Mouse (Mus musculus) limb, embryonic 13.5 days (tissue): ENCODE measurements around the gene Gm16427. TPM values are rescaled to one million over a fixed set of nuclear protein-coding genes. Genes with fewer than 3 reads are reported as not detected.
"Not testable (repeated sequence)": the region's sequence is repeated elsewhere in the genome, so short reads cannot be mapped to it uniquely, and the experiment has no call there.

Experiments
- ATAC-seq: fragments of 200-750 bp; cut with Nextera tagmentation; 2 replicates; pipeline ENCODE4 v1.8.0; 2017; ENCODE audit warnings: low read depth, moderate number of reproducible peaks, moderate TSS enrichment; ENCODE audit not compliant: low FRiP score
- H3K27ac ChIP-seq: fragments of 300-500 bp; sonication (generic); 2 replicates; pipeline ENCODE4 v1.5.1; 2015; ENCODE audit warnings: inconsistent platforms, mild to moderate bottlenecking, moderate library complexity
- H3K27me3 ChIP-seq: fragments of 300-500 bp; sonication (generic); 2 replicates; pipeline ENCODE4 v1.6.1; 2015; ENCODE audit warnings: mild to moderate bottlenecking, inconsistent platforms
- H3K36me3 ChIP-seq: fragments of 300-500 bp; sonication (generic); 2 replicates; pipeline ENCODE4 v1.6.1; 2015; ENCODE audit warnings: inconsistent platforms, mild to moderate bottlenecking, moderate library complexity
- H3K4me1 ChIP-seq: fragments of 300-500 bp; sonication (generic); 2 replicates; pipeline ENCODE4 v1.6.1; 2015; ENCODE audit warnings: inconsistent platforms
- H3K4me2 ChIP-seq: fragments of 300-500 bp; sonication (generic); replicated peaks from 2 replicates; pipeline ENCODE4 v1.6.1; 2015; ENCODE audit warnings: inconsistent platforms, mild to moderate bottlenecking, moderate library complexity
- H3K4me3 ChIP-seq: fragments of 300-500 bp; sonication (generic); 2 replicates; pipeline ENCODE4 v1.5.1; 2015; ENCODE audit warnings: moderate library complexity, mild to moderate bottlenecking, inconsistent platforms
- H3K9ac ChIP-seq: fragments of 300-500 bp; sonication (generic); 2 replicates; pipeline ENCODE4 v1.6.1; 2015; ENCODE audit warnings: mild to moderate bottlenecking, inconsistent platforms
- H3K9me3 ChIP-seq: fragments of 300-500 bp; sonication (generic); 2 replicates; pipeline ENCODE4 v1.6.1; 2016; ENCODE audit warnings: inconsistent platforms
- WGBS: fragments of 180-500 bp; shearing (Covaris S2); methylation state at CpG from one replicate; pipeline ENCODE4 v1.1.7; 2015; 5-methylcytosine and 5-hydroxymethylcytosine counted together
- polyA plus RNA-seq: library from polyadenylated mRNA; unstranded; fragments of >200 nt; fragmentation: Nextera tagmentation; extraction: Ambion mirVana; gene quantifications from 2 replicates; pipeline ENCODE4 v1.2.1, GENCODE M21; 2015

The Gm16427 gene
- not detected in 2 replicates for polyA plus RNA-seq

- ATAC-seq, H3K9me3 ChIP-seq, H3K36me3 ChIP-seq, H3K4me1 ChIP-seq, H3K27ac ChIP-seq, H3K4me3 ChIP-seq, H3K9ac ChIP-seq, H3K27me3 ChIP-seq, H3K4me2 ChIP-seq: not testable (repeated sequence)
- 69% methylated on average over 2 of the region's 3 CpGs for WGBS
Measured at GRCm38 (mm10) chr5:93540100-93540499, at the start of gene Gm16427. TSS of gene Gm16427 (minus strand) at chr5:93540200.

Other genes starting within 250 kb of the Gm16427 start
- gene C87414, start 131.4 kb upstream of the Gm16427 start, polyA plus RNA-seq = not detected in 2 replicates